Mouse (Mus musculus) heart, adult 8-10 months (tissue): ENCODE results near the gene Crim1. TPM values are rescaled to one million over a fixed set of nuclear protein-coding genes. Genes with fewer than 3 reads are reported as not detected.

Experiments
- DNase-seq: peaks from one replicate; pipeline ENCODE4 v3.0.0; 2022; ENCODE audit warnings: low spot score
- total RNA-seq, 4 experiments: library from RNA; stranded (reverse); gene quantifications; 2 replicates each; pipeline ENCODE4 v1.2.4; 2022

The Crim1 gene
- total RNA-seq, 4 experiments from 2014 or later: 58.6 to 70.9 (median 67.5) TPM

- DNase-seq: peak; percentile 26
Observed at GRCm38 (mm10) chr17:78326381-78326780, 126.3 kb downstream of the Crim1 start.

DNA sequence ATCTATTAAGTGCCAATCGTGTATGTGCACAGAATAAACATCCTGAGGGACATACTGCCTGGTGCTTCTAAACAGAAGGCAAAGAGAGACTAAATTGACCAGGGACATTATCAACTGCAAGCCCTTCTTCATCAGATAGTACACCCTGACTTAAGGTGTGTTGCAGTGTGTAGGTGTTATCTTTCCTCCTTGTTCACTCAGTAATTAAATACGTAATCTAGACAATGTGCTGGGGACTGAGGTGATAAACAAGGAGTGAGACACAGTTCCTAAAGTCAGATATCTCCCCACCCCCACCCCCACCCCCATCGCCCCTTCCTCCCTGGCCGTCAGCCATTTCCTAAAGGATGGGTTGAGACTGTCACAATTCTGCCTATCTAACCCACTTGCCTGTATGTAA, 127.1 kb downstream of the Crim1 start:
- no peak for DNase-seq

DNA sequence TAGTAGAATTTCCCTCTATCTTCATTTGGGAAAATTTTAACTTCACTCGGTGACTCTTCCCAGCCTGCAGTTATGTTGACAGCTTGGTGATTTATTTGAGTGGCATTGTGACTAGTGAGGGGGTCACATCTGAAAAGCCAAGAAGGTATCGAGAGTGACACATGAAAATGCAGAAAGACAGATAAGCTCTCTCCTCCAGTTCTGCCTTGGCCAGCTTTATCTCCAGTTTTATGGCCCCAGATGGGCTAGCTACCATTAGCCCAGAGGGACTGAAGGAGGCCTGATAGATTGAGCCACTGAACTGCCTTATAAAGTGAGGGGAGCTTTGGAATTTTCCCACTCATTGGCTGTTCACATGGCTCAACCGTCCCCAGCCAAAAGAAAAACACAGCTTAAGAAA, 128.2 kb downstream of the Crim1 start:
- no peak for DNase-seq

- no peak for DNase-seq
Observed at GRCm38 (mm10) chr17:78331438-78331837, 131.4 kb downstream of the Crim1 start.

DNA sequence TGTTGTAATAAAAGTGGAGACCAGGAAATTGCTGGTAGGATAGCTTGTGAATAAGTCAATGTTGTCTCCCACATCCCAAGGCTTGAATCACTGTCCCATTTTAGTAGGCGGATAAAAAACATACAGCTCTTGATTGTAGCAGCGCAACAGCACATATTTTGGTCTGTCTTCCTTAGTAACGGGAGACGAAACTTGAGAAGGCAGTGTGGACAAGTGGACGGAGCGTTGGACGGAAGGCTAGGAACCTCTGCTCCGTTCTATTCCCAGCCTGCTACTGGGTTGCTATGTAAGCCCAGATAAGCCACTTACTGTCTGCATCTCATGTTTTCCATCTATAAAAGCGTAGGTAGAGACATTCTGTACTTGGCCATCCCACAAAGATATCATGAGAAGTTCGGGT, 133.2 kb downstream of the Crim1 start:
- DNase-seq: no peak

- no peak for DNase-seq
Observed at GRCm38 (mm10) chr17:78335250-78335649, 135.2 kb downstream of the Crim1 start.

DNA sequence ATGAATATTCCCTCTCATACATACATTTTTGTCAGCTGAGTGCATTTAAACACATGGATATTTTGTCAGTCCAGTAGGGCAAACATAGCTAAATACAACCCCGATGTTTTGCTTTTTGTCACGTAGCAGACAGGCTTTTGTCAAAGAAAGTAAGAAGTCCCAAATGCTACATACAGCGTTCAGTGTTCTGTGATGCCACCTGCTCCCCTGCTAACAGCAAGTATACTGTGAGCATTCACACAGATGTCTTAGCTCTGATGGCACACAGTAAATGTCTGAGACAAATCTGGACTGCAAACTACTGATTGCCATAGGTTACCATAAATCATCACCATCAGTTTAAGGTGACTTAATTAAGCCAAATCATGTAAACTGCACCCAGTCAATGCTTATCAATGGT, 143.6 kb downstream of the Crim1 start:
- DNase-seq: no peak

GRCm38 (mm10) chr17:78347111-78347801, 147.2 kb downstream of the Crim1 start:
- no peak for DNase-seq

DNA sequence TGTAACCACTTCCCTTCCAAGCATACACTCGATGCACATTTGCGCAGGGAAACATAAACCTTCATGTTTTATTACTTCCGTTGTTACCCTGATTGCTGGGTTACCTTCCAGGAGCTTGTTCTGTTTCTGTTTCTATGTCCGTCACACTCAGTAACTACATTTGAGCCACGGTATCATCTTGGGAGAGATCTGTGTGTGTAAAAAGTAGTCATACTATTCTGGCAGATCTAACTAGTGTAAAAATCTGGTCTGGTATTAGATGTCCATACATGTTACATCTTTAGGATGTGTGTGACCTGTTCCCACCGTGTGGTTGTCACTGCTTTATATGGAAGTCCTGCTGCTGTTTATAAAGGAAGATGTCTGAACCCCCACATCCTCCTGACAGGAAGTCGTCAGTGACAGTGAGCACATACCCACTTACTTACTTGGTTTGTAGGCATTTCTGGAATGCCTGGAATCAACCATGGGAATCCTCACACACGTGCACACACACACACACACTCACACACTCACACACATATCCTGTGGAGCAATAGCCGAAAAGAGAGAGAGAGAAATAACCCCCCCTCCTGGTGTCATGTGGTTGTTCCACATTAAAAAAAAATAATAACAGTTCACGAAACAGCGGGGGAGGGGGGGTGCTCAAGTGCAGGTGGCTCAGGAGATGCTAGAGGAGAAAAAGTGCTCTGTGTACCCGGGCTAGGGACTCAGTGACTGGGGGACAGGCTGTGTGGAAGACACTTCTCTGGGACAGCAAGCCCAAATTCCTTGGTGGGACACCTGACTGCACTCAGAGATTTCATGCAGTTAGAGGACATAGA, 151.8 kb downstream of the Crim1 start:
- no peak for DNase-seq

DNA sequence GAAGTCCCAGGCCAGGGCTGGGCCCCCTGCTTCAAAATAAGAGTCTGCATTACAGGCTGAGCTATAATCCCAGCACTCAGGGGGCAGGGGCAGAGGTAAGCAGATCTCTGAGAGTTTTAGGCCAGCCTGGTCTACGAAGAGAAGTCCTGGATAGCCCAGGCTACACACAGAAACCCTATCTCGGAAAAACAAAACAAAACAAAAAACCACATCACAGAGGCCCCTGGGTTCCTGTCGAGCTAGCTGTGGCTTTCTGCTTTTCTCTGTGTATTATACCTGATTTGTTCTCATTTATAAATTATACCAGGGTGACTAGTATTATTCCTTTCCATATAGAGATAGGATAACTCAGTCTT, 152.4 kb downstream of the Crim1 start:
- DNase-seq: no peak

GRCm38 (mm10) chr17:78354411-78354810, 154.4 kb downstream of the Crim1 start:
- peak; percentile 46 for DNase-seq

DNA sequence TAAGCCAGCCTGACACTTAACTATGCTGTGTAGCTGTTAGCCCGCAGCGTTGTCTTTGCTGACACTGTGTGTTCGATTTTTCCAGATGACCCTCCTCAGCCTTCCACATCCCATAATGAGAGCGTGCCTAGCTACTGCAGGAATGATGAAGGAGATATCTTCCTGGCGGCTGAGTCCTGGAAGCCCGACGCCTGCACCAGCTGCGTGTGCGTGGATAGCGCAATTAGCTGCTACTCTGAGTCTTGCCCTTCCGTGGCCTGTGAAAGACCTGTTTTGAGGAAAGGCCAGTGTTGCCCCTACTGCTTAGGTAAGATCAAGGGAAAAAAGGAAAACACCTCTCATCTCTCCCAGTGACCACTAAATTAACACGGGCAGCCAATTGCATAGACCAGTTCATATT, 154.8 kb downstream of the Crim1 start:
- DNase-seq: no peak

DNA sequence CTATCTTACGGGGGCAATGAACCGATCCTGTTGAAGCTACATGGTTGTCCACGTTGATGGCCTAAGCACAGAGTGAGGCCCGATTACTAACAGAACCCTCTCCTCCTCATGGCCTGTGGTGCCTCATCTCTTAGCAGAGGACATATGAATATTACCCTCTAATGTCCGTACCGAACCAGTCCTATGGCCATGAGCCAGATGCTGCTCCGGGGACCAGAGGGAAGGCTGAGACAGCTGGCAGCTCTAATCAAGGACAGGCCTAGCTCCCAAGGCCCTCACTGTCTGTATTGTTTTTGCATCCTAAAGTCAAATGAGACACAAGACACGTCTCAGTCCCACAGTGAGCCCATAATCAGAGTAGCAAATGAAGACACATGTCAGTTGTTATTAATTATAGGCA, 155.6 kb downstream of the Crim1 start:
- no peak for DNase-seq

- no peak for DNase-seq
Observed at GRCm38 (mm10) chr17:78357753-78358152, 157.7 kb downstream of the Crim1 start.

DNA sequence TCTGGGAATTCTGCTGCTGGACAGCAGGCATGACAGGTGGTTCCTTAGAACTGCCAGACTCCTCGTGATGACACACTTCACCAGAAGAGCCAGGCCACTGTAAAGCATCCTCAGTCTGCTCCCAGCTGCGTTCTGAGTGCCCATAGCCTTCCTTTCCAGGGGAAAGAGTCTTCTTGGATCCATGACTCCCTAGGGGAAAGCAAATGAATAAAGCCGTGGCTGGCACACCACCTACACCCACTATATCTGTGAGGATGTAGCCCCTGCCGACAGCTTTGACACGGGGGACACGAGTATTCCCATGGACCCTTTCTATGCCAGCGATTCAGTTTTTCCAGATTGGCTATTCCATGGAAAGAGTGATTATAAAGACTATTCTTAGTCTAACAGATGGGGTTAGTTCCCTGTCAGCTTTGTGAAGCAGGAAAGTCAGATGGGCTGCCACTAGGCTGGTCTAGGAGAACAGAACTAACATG, 158.2 kb downstream of the Crim1 start:
- no peak for DNase-seq

GRCm38 (mm10) chr17:78361939-78362728, 162.1 kb downstream of the Crim1 start:
- peak; percentile 81 for DNase-seq

GRCm38 (mm10) chr17:78364555-78365302, 164.7 kb downstream of the Crim1 start:
- no peak for DNase-seq

GRCm38 (mm10) chr17:78366070-78366469, 166.0 kb downstream of the Crim1 start:
- no peak for DNase-seq

GRCm38 (mm10) chr17:78368481-78368880, 168.4 kb downstream of the Crim1 start:
- DNase-seq: no peak

- DNase-seq: no peak
Observed at GRCm38 (mm10) chr17:78370445-78370844, 170.4 kb downstream of the Crim1 start.

DNA sequence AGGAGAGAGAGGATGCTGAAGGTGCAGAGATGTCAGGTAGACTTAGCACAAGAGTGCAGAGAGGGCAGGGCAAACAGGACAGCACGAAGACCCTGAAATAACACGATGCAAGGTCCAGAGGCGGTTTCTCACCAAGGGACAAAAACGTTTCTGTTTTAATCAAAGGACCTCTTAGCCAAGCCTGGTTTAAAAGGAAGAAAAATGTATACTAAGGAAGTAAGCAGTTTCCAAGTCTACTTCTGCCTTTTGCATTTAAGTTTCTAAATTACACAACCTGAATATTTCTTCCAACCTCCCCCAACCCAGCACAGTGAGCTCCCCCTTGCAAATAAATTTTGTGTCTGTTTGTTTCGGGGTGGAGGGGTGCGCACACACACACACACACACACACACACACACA, 173.1 kb downstream of the Crim1 start:
- DNase-seq: no peak

DNA sequence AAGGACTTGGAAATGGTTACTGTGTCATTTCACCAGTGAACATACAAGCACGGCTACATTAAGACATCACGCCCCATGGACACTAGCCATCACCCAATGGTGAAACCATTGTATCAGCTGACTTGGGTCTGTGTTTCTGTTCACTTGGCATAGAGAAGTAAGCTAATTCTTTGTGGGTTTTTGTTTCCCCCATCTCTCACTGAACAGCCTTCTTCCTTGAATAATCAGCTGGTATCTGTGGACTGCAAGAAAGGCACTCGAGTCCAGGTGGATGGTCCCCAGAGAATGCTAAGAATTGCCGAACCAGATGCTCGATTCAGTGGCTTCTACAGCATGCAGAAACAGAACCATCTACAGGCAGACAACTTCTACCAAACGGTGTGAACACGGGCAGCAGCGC, 173.8 kb downstream of the Crim1 start:
- DNase-seq: no peak
